Mouse (Mus musculus): ENCODE results near the gene Tigd3.

- TF ChIP-seq CTCF (IDR thresholded peaks at IDR 0.05; ENCODE audit: low read depth), result peak; percentile 97
- peak; percentile 99 for TF ChIP-seq EP300 (IDR thresholded peaks at IDR 0.05; ENCODE audit: low read depth)
These were observed 44.0 kb downstream of the Tigd3 start for GRCm38 (mm10) chr19:5849843-5850527.
